Mouse (Mus musculus) inflammation-experienced regulatory T-cells, adult 6 months (primary cell): ENCODE results near the gene Zfp358. TPM values are rescaled to one million over a fixed set of nuclear protein-coding genes. Genes with fewer than 3 reads are reported as not detected.
A peak's percentile ranks its signal among the peaks of the same experiment; 100 is the strongest.

Experiments used
- ATAC-seq: one replicate; pipeline ENCODE4 v1.8.0; 2017
- polyA plus RNA-seq, 3 experiments: library from polyadenylated mRNA; unstranded; fragments of 100-300 nt; shearing (Covaris generic); gene quantifications; one replicate each; pipeline ENCODE4 v1.2.1; 2017

The Zfp358 gene
- polyA plus RNA-seq, 3 experiments from 2014 or later = 0.60 to 0.86 TPM; not detected in 1

- ATAC-seq = peak; percentile 86
These were observed 7.5 kb downstream of the Zfp358 start, which contains the start of gene Mcoln1 for GRCm38 (mm10) chr8:3500235-3501090. Gene Mcoln1, plus strand, starts transcription at chr8:3500457.

DNA sequence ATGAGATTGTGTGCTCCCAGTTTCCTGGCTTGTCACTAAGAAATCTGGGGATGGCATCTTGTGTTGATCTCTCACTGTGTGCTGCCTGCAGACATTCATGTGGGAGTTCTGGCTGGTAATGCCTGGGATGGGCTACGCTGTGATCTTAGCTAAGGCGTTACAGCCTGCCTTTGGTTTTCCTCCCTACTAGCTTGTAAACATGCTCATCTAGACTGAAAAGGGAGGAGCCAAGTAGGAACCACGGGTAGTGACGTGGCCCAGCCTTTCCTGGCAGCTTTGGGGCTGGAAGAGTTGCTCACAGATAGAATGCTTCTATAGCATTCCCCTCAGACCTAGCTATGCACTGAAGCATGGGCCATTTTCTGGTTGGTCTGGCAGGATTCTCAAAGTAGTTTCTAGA, 9.3 kb downstream of the Zfp358 start:
- no peak for ATAC-seq

DNA sequence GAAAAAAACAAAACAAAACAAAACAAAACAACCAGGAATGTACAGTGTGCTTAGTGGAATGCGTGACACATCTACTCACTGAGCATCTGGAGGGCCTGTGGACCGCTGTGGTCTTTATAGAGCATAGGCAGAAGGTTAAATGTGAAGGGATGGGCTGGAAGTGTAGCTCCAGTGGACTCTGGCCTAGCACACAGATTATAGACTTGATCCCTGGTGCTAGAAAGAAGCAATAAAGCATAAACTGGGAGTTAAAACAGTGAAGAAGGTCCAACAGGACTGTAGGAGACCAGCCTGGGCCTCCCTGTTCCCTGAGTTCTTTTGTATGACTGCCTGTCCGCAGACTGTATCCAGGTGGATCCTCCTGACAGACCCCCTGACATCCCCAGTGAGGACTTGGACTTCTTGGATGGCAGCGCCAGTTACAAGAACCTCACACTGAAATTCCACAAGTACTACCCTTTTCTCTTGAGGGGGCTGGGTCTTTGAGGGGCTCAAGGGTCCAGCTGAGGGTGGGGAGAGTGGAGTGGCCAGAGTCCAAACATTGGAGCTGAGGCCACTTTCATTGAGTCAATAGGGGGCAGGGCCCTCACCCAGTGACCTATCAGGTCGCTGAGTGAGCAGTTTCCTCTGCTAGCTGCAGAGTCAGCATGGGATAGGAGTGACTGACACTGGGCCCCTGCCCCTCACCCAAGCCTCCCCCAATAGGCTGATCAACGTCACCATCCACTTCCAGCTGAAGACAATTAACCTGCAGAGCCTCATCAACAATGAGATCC, 15.2 kb downstream of the Zfp358 start:
- no peak for ATAC-seq

GRCm38 (mm10) chr8:3514681-3515247, 21.8 kb downstream of the Zfp358 start:
- ATAC-seq = no peak

DNA sequence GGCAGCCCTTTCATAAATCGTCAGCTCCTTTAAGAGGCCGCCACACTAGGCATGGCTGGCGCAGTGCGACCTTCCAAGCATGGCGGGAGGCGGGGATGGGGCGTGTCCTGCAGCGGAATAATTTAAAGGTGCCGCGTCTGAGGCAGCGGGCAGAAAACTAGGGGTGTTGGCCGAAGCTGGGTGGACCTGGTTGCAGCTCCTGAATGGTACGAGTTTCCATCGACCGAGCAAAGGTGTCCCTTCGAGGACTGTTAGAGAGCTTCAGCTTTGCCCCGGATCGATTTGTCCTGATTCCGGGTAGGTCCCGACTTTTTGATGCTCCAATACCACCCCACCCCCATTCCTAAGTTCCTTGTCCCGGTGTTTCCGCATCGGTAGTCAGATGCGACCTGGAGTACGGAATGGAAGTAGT, 22.3 kb downstream of the Zfp358 start, which contains the start of gene Pnpla6:
Gene Pnpla6 (plus strand): TSS at position 125 of the 412 bp plus-strand sequence.
- peak; percentile 72 for ATAC-seq

- peak; percentile 33 for ATAC-seq
These were observed 23.0 kb downstream of the Zfp358 start for GRCm38 (mm10) chr8:3515771-3516417.

DNA sequence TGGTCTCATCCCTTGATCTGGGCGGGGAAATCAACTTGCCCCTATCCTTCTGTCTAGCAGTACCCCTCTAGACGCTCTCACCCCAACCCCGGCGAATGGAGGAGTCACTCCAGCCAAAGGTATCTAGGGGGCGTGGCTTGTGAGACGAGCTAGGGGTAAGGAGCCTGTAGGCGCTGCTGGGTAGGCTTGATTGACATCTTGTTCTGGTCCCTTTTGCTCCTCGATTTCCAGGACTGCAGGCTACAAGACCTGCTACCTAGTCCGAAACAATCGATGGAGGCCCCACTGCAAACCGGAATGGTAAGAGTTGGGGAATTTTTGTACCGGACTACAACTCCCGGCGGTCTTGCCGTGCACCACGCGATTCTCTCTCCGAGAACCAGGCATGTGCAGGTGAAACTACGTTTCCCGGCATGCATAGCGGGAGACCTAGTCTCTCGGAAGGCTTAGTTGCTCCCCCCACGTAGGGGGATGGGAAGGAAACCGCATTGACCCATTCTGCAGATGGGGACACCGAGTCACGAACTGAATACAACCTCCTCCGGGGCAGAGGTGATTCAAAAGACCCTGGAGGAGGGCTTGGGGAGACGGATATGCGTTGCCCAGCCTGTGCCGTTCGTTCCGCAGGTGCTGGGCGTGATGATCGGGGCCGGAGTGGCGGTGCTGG, 23.6 kb downstream of the Zfp358 start:
- ATAC-seq = peak; percentile 81

- ATAC-seq = no peak
These were observed 24.2 kb downstream of the Zfp358 start for GRCm38 (mm10) chr8:3517117-3517495.

DNA sequence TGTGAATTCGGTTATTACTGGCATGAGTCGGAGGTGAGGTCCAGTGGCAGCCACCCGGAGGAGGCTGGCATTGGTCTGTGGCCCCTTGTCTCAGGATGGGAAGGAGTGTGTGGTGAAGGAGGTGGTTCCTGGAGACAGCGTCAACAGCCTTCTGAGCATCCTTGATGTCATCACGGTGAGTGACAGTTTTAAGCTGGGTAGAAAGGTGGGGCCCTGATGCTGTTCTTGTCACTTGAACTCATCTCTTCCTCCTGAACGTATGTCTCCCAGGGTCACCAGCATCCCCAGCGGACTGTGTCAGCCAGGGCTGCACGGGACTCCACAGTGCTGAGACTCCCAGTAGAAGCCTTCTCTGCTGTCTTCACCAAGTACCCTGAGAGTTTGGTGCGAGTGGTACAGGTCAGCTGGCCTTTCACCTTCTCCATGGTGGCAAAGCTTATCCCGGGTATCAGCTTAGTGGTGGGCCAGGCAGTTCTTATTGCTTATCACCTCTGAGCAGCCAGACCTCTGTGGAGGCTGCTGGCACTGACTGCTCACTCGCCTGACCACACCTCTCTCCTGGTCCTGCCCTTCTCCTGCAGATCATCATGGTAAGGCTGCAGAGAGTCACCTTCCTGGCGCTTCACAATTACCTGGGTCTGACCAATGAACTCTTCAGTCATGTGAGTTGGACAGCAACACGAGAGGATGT, 29.2 kb downstream of the Zfp358 start:
- ATAC-seq = no peak

DNA sequence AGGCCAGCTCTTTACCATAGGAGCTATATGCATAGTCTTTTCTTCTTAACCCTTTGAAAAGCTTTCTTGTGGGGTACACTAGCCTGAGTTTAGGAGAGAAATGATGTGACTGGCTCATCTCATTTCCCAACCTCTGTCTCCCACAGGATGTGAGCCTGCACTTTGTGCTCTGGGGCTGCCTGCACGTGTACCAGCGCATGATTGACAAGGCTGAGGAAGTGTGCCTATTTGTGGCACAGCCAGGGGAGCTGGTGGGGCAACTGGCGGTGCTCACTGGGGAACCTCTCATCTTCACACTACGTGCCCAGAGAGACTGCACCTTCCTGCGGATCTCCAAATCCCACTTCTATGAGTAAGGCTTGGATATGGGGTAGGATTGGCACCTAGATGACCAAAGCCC, 37.9 kb downstream of the Zfp358 start:
- ATAC-seq = no peak

DNA sequence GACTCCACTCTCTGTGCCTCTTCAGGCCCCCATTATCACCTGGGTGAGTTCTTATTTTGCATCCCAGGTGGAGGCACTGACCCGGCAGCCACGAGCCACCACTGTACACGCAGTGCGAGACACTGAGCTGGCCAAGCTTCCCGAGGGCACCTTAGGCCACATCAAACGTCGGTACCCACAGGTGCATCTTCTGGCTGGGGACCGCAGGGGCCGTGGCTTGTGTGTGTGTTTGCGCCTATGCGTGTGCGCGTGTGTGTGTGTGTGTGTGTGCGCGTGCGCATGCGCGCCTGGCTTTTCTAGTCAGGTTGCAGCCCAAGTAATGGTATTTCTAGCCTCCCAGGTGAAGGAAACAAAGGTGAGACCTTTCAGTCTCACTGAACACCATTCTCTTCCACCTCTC, 39.0 kb downstream of the Zfp358 start:
- ATAC-seq = no peak

- no peak for ATAC-seq
These were observed 43.3 kb downstream of the Zfp358 start for GRCm38 (mm10) chr8:3536053-3536841.

DNA sequence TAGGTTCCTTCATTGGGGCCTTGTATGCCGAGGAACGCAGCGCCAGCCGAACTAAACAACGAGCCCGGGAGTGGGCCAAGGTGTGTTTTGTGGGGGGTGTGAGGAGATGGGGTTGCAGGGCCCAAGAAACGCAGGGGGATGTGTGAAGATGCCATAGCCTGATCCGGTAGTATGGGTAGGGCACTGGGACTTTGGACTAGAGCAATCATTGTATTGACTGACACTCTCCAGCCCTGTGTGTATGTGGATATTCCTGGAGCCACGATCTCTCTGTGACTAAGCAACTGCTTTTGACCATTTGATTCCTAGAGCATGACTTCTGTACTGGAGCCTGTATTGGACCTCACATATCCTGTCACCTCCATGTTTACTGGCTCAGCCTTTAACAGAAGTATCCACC, 44.0 kb downstream of the Zfp358 start:
- ATAC-seq = no peak

DNA sequence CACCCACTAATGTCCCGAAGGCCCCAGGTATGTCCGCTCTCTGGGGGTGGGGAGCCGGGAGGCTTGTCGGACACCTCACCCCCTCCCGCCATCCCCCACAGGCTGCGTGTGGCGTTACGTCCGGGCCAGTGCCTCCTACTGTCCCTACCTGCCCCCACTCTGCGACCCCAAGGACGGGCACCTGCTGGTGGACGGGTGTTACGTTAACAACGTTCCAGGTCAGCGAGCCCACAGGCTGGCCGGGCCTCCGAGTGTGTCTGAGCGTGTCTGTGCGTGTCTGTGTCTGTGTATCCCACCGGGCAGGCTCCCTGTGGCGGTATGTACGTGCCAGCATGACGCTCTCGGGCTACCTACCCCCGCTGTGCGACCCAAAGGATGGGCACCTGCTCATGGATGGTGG, 44.7 kb downstream of the Zfp358 start:
- no peak for ATAC-seq

DNA sequence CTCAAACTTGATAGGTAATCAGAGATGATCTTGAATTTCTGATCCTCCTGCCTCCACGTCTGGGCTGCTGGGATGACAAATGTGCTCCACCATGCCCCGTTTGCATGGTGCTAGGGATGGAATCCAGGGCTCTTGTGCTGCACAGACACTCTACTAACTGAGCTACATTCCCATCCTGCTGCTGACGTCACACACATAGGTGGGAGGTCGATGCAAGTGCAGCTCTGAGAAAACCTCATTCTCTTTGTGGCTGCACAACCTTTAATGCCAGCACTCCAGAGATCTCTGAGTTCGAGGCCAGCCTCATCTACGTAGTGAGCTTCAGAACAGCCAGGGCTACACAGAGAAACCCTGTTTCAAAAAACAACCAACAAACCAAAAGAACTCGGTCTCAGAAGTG, 46.2 kb downstream of the Zfp358 start:
- no peak for ATAC-seq

DNA sequence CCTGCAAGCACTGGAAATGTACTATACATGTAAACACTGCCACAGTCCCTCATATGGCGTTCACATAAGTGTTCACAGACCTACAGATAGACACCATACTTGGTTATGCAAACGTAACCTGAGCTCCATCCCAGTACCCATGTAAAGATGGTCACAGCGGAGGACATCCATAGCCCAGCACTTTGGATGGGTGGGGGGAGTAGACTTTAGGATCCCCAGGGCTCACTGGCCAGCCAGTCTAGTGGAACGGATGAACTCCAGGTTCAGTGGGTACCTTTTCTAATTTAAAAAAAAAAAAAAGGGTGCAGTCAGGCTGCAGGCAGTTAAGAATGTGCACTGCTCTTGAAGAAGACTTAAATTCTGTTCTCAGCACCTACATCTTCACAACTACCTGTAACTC, 47.1 kb downstream of the Zfp358 start:
- ATAC-seq = no peak

GRCm38 (mm10) chr8:3546511-3546910, 53.6 kb downstream of the Zfp358 start:
- ATAC-seq = no peak
